Mouse (Mus musculus) myocyte (in vitro differentiated cells): ENCODE data around the gene Gpatch11.

Source experiments
- CEBPB ChIP-seq: IDR thresholded peaks from 2 replicates; pipeline ENCODE4 v1.6.1; 2011; ENCODE audit warnings: mild to moderate bottlenecking, moderate library complexity; ENCODE audit not compliant: poor library complexity, insufficient read depth, severe bottlenecking
- E2F4 ChIP-seq: IDR thresholded peaks from one replicate; pipeline ENCODE4 v1.6.1; 2011; ENCODE audit warnings: mild to moderate bottlenecking, control low read depth, moderate library complexity; ENCODE audit not compliant: insufficient read depth
- MAX ChIP-seq: IDR thresholded peaks from one replicate; pipeline ENCODE4 v1.6.1; 2011; ENCODE audit warnings: low read depth, mild to moderate bottlenecking, control low read depth
- MYOD1 ChIP-seq, 3 experiments: IDR thresholded peaks; one replicate each; pipeline ENCODE4 v1.6.1; 2011; ENCODE audit warnings: control low read depth in 2 of 3, low read depth in 2 of 3, mild to moderate bottlenecking in 2 of 3, moderate library complexity in 1 of 3; ENCODE audit not compliant: insufficient read length in 2 of 3, control insufficient read depth in 1 of 3
- MYOG ChIP-seq, 3 experiments: IDR thresholded peaks; one replicate each; pipeline ENCODE4 v1.6.1; 2011; ENCODE audit warnings: control low read depth in 2 of 3, low read depth in 2 of 3, mild to moderate bottlenecking in 2 of 3; ENCODE audit not compliant: insufficient read length in 2 of 3, control insufficient read depth in 1 of 3, insufficient read depth in 1 of 3
- POLR2A ChIP-seq: IDR thresholded peaks from one replicate; pipeline ENCODE4 v1.6.1; 2011; ENCODE audit warnings: low read depth, mild to moderate bottlenecking, control low read depth, moderate library complexity; ENCODE audit not compliant: insufficient read length
- POLR2AphosphoS2 ChIP-seq: IDR thresholded peaks from one replicate; pipeline ENCODE4 v1.6.1; 2011; ENCODE audit warnings: low read depth, control low read depth; ENCODE audit not compliant: insufficient read length
- TCF12 ChIP-seq: IDR thresholded peaks from one replicate; pipeline ENCODE4 v1.6.1; 2011; ENCODE audit warnings: mild to moderate bottlenecking, control low read depth; ENCODE audit not compliant: poor library complexity, insufficient read depth, severe bottlenecking
- USF1 ChIP-seq: IDR thresholded peaks from one replicate; pipeline ENCODE4 v1.6.1; 2011; ENCODE audit warnings: low read depth, mild to moderate bottlenecking, control low read depth, moderate library complexity

GRCm38 (mm10) chr17:78883291-78883690 lies 47.9 kb downstream of the Gpatch11 start:
- no peak for TF ChIP-seq MAX
- TF ChIP-seq POLR2A: no peak
- TF ChIP-seq CEBPB: no peak
- no peak for TF ChIP-seq TCF12
- no peak for TF ChIP-seq USF1
- TF ChIP-seq MYOD1 (IDR thresholded peaks at IDR 0.05; ENCODE audit: control insufficient read depth in 1 of 3, insufficient read length in 2 of 3, low read depth in 2 of 3): no peak
- TF ChIP-seq MYOG (IDR thresholded peaks at IDR 0.05; ENCODE audit: control insufficient read depth in 1 of 3, insufficient read depth in 1 of 3, insufficient read length in 2 of 3, low read depth in 2 of 3): no peak
- TF ChIP-seq POLR2AphosphoS2: no peak
- no peak for TF ChIP-seq E2F4
